Mouse (Mus musculus): ENCODE data around the gene Krba1.

GRCm38 (mm10) chr6:48396008-48396595 is 716 bp downstream of the Krba1 start:
- TF ChIP-seq POLR2A (IDR thresholded peaks at IDR 0.05; ENCODE audit: insufficient read length, low read depth) (no peak), MAX (IDR thresholded peaks at IDR 0.05; ENCODE audit: low read depth) (no peak), SRF (IDR thresholded peaks at IDR 0.05; ENCODE audit: control insufficient read depth, insufficient read length, low read depth) (no peak), POLR2AphosphoS2 (IDR thresholded peaks at IDR 0.05; ENCODE audit: insufficient read length, low read depth) (no peak), E2F4 (IDR thresholded peaks at IDR 0.05; ENCODE audit: insufficient read depth) (no peak), MYOG (IDR thresholded peaks at IDR 0.05; ENCODE audit: control insufficient read depth in 1 of 3, insufficient read depth in 1 of 3, insufficient read length in 2 of 3, low read depth in 2 of 3) (no peak), USF1 (IDR thresholded peaks at IDR 0.05; ENCODE audit: low read depth) (no peak), CEBPB (IDR thresholded peaks at IDR 0.05; ENCODE audit: insufficient read depth, poor library complexity, severe bottlenecking) (no peak), MYOD1 (IDR thresholded peaks at IDR 0.05; ENCODE audit: control insufficient read depth in 1 of 3, insufficient read length in 2 of 3, low read depth in 2 of 3) (no peak)
